Mouse (Mus musculus): ENCODE data around the gene Fam222a.

GRCm38 (mm10) chr5:114575530-114575929 is 7.7 kb downstream of the Fam222a start:
- TF ChIP-seq POLR2A (IDR thresholded peaks at IDR 0.05; ENCODE audit: control insufficient read depth, low read depth, low read length) (no peak), CTCF (IDR thresholded peaks at IDR 0.05; ENCODE audit: control insufficient read depth, insufficient read depth, insufficient replicate concordance, low read depth, low read length) (no peak)

Measured in testis, adult 2 months (tissue).